Mouse (Mus musculus) liver, embryonic 15.5 days (tissue): ENCODE measurements around the gene Gm20662. TPM values are rescaled to one million over a fixed set of nuclear protein-coding genes. Genes with fewer than 3 reads are reported as not detected.

ENCODE experiments used
- ATAC-seq: fragments of 200-750 bp; cut with Nextera tagmentation; 2 replicates; pipeline ENCODE4 v1.8.0; 2017; ENCODE audit warnings: moderate number of reproducible peaks, mild to moderate bottlenecking, moderate library complexity; ENCODE audit not compliant: insufficient read depth
- H3K27ac ChIP-seq: fragments of 300-500 bp; sonication (generic); replicated peaks from 2 replicates; pipeline ENCODE4 v1.5.1; 2015; ENCODE audit warnings: mild to moderate bottlenecking, inconsistent platforms
- H3K27me3 ChIP-seq: fragments of 300-500 bp; sonication (generic); 2 replicates; pipeline ENCODE4 v1.6.1; 2015; ENCODE audit warnings: mild to moderate bottlenecking, inconsistent platforms
- H3K36me3 ChIP-seq: fragments of 300-500 bp; sonication (generic); replicated peaks from 2 replicates; pipeline ENCODE4 v1.6.1; 2015; ENCODE audit warnings: moderate library complexity, mild to moderate bottlenecking, inconsistent platforms
- H3K4me1 ChIP-seq: fragments of 300-500 bp; sonication (generic); replicated peaks from 2 replicates; pipeline ENCODE4 v1.6.1; 2015; ENCODE audit warnings: inconsistent platforms
- H3K4me2 ChIP-seq: fragments of 300-500 bp; sonication (generic); 2 replicates; pipeline ENCODE4 v1.6.1; 2015; ENCODE audit warnings: moderate library complexity, mild to moderate bottlenecking, inconsistent platforms
- H3K4me3 ChIP-seq: fragments of 300-500 bp; sonication (generic); replicated peaks from 2 replicates; pipeline ENCODE4 v1.5.1; 2015; ENCODE audit warnings: mild to moderate bottlenecking, inconsistent platforms
- H3K9ac ChIP-seq: fragments of 300-500 bp; sonication (generic); 2 replicates; pipeline ENCODE4 v1.6.1; 2015; ENCODE audit warnings: moderate library complexity, mild to moderate bottlenecking, inconsistent platforms
- H3K9me3 ChIP-seq: fragments of 300-500 bp; sonication (generic); replicated peaks from 2 replicates; pipeline ENCODE4 v1.6.1; 2016; ENCODE audit warnings: inconsistent platforms
- WGBS: fragments of 180-500 bp; shearing (Covaris S2); methylation state at CpG from one replicate; pipeline ENCODE4 v1.1.7; 2015; ENCODE audit warnings: mixed read lengths; ENCODE audit not compliant: insufficient replicate concordance; 5-methylcytosine and 5-hydroxymethylcytosine counted together
- polyA plus RNA-seq: library from polyadenylated mRNA; unstranded; fragments of >200 nt; fragmentation: Nextera tagmentation; extraction: Ambion mirVana; gene quantifications from 2 replicates; pipeline ENCODE4 v1.2.1, GENCODE M21; 2015

Gene Gm20662
- polyA plus RNA-seq, 1 experiment from 2014 or later: not detected

DNA sequence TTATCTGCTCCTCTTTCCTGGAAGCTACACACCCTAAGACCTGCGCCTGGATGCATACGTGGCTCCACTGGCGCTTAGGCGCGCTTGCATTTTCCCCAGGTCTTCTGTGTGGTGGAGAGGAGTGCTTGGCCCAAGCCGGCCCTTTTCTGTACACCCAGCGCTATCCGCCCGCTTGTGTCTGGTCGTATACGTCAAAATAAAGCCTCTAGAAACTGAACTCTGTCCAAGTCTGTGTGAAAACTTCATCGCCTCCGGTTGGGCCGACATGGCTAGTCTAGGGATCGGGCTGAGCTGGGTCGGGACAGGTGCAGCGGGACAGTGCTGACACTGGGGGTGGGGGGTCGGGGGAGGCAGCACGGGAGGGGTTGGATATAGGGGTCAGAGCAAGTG is 52.4 kb downstream of the Gm20662 start:
- H3K36me3 ChIP-seq: peaks cover 78% of the 10 kb centered on the region

DNA sequence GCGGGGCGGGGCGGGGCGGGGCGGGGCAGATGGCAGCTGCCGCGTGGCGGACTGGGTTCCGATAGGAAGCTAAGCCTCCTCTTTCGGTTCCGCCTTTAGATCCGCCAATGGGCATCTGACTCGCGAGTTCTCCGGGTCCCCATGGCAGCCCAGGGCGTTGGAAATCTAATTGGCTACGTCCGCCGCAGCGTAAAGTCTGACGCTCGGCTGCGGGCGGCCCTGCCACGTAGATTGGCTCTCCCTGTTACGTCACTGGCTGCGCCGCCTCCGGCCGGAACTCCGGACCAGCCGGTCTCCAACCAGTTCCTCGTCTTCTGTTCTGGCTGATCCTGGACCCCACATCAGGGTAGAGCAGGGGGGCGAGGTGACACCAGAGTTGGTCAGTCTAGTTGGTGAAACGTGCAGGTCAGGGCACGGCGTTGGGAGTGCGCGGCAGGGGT is 52.9 kb downstream of the Gm20662 start, which contains the start of gene Gmppb:
TSS of gene Gmppb (plus strand) at position 227 of the 440 bp plus-strand sequence.
- WGBS: under 1% methylated on average over 39 of the region's 39 CpGs
- H3K27me3 ChIP-seq: no peaks in the 10 kb centered on the region
- peak within 1 kb of the TSS; percentile 74 for H3K4me3 ChIP-seq
- no peaks in the 10 kb centered on the region for H3K9me3 ChIP-seq
- peaks cover 71% of the 10 kb centered on the region for H3K4me1 ChIP-seq
- H3K27ac ChIP-seq: peak within 1 kb of the TSS; percentile 90
- peak within 1 kb of the TSS; percentile 70 for H3K9ac ChIP-seq
- peak; percentile 93 for ATAC-seq
- peaks cover 78% of the 10 kb centered on the region for H3K36me3 ChIP-seq
- H3K4me2 ChIP-seq: peak within 1 kb of the TSS; percentile 94

More for the DNA sequence above, 52.4 kb downstream of the Gm20662 start:
- Histone ChIP-seq H3K4me3 (peak overlapping the region; percentile 74), H3K27ac (peak overlapping the region; percentile 90), H3K4me2 (peak overlapping the region; percentile 94), H3K27me3 (no peaks in the 10 kb centered on the region), H3K9ac (peak overlapping the region; percentile 56), H3K4me1 (peaks cover 66% of the 10 kb centered on the region), H3K9me3 (no peaks in the 10 kb centered on the region)
- ATAC-seq: peak; percentile 4
- under 1% methylated on average over 19 of the region's 19 CpGs for WGBS

DNA sequence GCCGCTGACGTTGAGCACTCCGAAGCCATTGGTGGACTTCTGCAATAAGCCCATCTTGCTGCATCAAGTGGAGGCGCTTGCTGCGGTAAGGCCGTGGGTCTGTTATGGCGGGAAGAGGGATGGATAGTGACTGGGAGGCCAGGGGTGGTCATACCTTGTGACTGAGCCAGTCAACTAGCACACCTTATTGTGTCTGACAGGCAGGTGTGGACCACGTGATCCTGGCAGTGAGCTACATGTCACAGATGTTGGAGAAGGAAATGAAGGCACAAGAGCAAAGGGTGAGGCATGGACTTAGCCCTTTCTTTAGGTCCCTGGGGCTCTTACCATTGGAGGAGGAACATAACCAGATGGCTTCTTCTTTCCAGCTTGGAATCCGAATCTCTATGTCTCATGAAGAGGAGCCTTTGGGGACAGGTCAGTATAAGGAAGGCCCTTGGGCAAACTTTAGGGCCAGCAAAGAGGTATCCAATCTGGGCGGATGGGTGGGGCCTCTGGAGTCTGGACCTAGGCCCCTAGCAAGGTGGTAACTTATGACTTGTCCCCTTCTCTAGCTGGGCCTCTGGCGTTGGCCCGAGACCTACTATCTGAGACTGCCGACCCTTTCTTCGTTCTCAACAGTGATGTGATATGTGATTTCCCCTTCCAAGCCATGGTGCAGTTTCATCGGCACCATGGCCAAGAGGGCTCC is 53.6 kb downstream of the Gm20662 start:
- H3K36me3 ChIP-seq: peaks cover 81% of the 10 kb centered on the region

DNA sequence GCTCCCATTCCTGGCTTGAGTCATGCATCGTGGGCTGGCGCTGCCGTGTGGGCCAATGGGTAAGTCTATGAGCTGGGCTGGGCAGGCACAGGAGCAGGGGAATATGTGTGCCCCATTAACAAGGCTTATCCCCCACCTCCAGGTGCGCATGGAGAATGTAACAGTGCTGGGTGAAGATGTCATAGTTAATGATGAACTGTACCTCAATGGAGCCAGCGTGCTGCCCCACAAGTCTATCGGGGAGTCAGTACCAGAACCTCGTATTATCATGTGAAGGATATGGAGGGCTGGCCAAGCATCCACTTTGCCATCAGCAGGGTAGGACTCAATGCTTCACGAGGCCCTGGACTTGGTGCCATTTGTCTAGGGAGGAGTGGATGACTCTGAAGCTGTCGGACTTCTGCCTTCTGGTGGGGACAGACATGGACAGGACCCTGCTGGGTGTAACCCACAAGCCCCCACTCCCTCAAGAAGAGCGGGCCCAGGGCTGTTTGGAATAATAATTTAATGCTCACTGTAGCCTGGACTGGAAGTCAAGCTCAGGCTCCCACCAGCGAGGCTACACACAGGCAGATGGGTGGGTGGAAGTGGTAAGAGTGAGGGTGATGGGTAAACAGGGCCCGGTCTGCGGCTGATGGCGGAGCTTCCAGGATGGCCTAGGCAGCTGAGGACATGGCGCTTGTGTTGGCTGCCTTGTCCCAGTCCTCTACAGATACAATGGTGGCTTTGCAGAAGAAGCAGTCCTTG is 55.2 kb downstream of the Gm20662 start:
- Histone ChIP-seq H3K4me2 (no peak overlapping the region), H3K36me3 (peaks cover 81% of the 10 kb centered on the region), H3K27me3 (no peaks in the 10 kb centered on the region), H3K27ac (no peak overlapping the region), H3K9ac (no peak overlapping the region), H3K4me1 (peaks cover 74% of the 10 kb centered on the region), H3K4me3 (no peak overlapping the region), H3K9me3 (no peaks in the 10 kb centered on the region)
- no peak for ATAC-seq
- WGBS: 89% methylated on average over 15 of the region's 15 CpGs

More for the DNA sequence above, 53.6 kb downstream of the Gm20662 start:
- no peaks in the 10 kb centered on the region for H3K27me3 ChIP-seq
- peak overlapping the region; percentile 81 for H3K27ac ChIP-seq
- no peak for ATAC-seq
- WGBS: 34% methylated on average over 15 of the region's 15 CpGs
- H3K9ac ChIP-seq: peak overlapping the region; percentile 70
- H3K4me1 ChIP-seq: peaks cover 75% of the 10 kb centered on the region
- peak overlapping the region; percentile 74 for H3K4me3 ChIP-seq
- peak overlapping the region; percentile 94 for H3K4me2 ChIP-seq
- no peaks in the 10 kb centered on the region for H3K9me3 ChIP-seq

DNA sequence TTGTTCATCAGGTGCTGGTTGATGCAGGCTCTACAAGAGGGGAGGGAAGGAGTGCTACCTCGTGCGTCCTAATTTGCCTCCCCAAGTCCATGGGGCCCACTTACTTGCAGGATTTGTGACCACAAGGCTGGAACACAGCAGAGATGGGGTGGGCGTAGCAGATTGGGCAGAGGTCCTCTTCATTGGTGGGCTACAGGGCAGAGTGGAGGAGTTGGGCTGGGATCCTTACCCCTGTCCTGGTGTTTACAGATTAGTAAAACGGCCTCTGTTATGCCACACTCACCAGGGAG is 55.7 kb downstream of the Gm20662 start:
- no peak for ATAC-seq
- Histone ChIP-seq H3K4me3 (no peak overlapping the region), H3K9ac (no peak overlapping the region), H3K4me2 (no peak overlapping the region), H3K36me3 (peaks cover 81% of the 10 kb centered on the region), H3K27ac (peak overlapping the region; percentile 53; the same call in 1 of the 2 replicates), H3K27me3 (no peaks in the 10 kb centered on the region), H3K9me3 (no peaks in the 10 kb centered on the region), H3K4me1 (peaks cover 69% of the 10 kb centered on the region)
- 86% methylated on average over 4 of the region's 4 CpGs for WGBS

DNA sequence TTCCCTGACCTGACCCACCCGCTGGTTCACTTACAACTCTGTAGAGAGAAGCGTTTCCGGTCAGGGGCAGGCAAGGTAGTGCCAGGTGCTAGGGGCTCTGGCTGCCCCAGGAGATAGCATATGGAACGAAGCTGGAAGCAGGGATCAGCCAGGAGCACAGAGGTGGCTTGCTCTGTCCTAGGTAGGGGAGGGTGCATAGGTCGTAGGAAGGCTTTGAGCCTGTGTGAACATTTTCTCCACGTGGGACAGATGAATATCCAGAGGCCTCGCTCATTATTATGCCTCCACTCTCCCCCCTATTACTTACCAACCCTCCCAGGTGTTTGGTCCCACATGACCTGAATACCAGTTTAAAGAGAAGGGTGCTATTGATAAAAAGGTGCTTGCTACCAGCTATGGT is 56.3 kb downstream of the Gm20662 start:
- 66% methylated on average over 7 of the region's 7 CpGs for WGBS
- peaks cover 63% of the 10 kb centered on the region for H3K4me1 ChIP-seq
- no peaks in the 10 kb centered on the region for H3K9me3 ChIP-seq
- peaks cover 81% of the 10 kb centered on the region for H3K36me3 ChIP-seq
- H3K9ac ChIP-seq: 0 out of 2 replicates have a peak overlapping the region, but pooled peaks have one; percentile 23
- H3K4me3 ChIP-seq: no peak overlapping the region
- no peak for ATAC-seq
- H3K4me2 ChIP-seq: 0 out of 2 replicates have a peak overlapping the region, but pooled peaks have one; percentile 56
- H3K27me3 ChIP-seq: no peaks in the 10 kb centered on the region
- peak overlapping the region; percentile 53 for H3K27ac ChIP-seq

DNA sequence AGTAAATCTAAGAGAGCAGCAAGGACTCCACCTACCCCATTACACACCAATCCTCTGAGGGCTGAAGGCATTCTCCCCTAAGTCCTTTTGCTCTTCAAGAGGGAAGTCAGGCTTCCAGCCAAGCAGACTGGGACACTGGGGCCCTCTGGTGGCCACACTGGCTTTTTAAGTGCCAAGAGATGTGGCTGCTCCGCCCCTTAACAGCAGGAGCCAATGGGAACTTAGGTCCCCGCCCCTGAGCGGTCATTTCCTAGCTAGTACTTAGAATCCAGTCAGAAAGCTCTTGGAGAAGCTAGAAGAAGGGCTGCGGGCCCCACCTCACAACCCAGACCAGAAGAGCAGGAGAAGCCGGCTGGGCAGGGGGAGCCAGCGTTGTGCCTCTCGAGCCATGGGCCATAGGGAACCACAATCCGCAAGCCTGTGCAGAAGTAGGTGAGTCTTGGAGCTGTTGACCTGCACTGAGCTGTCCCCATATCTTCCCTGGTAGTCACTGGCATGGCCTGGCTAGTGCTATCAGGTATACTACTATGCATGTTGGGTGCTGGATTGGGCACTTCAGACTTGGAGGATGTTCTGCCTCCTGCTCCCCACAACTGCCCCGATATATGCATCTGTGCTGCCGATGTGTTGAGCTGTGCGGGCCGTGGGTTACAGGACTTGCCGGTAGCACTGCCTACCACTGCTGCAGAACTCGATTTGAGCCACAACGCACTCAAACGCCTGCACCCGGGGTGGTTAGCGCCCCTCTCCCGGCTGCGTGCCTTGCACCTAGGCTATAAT is 56.9 kb downstream of the Gm20662 start, which contains the start of gene Amigo3:
TSS of gene Amigo3 (plus strand) at position 275 of the 780 bp plus-strand sequence.
- peak; percentile 11 for ATAC-seq
- H3K9me3 ChIP-seq: no peaks in the 10 kb centered on the region
- H3K4me2 ChIP-seq: peak within 1 kb of the TSS; percentile 56
- peaks cover 57% of the 10 kb centered on the region for H3K4me1 ChIP-seq
- WGBS: 51% methylated on average over 20 of the region's 20 CpGs
- H3K36me3 ChIP-seq: peaks cover 84% of the 10 kb centered on the region
- H3K9ac ChIP-seq: peak within 1 kb of the TSS; percentile 23; the same call in 1 of the 2 replicates
- H3K27ac ChIP-seq: peak within 1 kb of the TSS; percentile 53
- 0 out of 2 replicates have a peak within 1 kb of the TSS, but pooled peaks have one; percentile 10 for H3K4me3 ChIP-seq
- H3K27me3 ChIP-seq: no peaks in the 10 kb centered on the region

DNA sequence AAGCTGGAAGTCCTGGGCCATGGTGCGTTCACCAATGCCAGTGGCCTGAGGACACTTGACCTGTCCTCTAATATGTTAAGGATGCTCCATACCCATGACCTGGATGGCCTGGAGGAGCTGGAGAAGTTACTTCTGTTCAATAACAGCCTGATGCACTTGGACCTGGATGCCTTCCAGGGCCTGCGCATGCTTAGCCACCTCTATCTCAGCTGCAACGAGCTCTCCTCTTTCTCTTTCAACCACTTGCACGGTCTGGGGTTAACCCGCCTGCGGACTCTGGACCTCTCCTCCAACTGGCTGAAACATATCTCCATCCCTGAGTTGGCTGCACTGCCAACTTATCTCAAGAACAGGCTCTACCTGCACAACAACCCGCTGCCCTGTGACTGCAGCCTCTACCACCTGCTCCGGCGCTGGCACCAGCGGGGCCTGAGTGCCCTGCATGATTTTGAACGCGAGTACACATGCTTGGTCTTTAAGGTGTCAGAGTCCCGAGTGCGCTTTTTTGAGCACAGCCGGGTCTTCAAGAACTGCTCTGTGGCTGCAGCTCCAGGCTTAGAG is 57.6 kb downstream of the Gm20662 start:
- H3K4me3 ChIP-seq: no peak overlapping the region
- H3K4me2 ChIP-seq: 0 out of 2 replicates have a peak overlapping the region, but pooled peaks have one; percentile 56
- no peak for ATAC-seq
- H3K27ac ChIP-seq: no peak overlapping the region
- no peaks in the 10 kb centered on the region for H3K9me3 ChIP-seq
- H3K9ac ChIP-seq: no peak overlapping the region
- no peaks in the 10 kb centered on the region for H3K27me3 ChIP-seq
- H3K4me1 ChIP-seq: peaks cover 50% of the 10 kb centered on the region
- peaks cover 91% of the 10 kb centered on the region for H3K36me3 ChIP-seq
- WGBS: 91% methylated on average over 15 of the region's 15 CpGs

DNA sequence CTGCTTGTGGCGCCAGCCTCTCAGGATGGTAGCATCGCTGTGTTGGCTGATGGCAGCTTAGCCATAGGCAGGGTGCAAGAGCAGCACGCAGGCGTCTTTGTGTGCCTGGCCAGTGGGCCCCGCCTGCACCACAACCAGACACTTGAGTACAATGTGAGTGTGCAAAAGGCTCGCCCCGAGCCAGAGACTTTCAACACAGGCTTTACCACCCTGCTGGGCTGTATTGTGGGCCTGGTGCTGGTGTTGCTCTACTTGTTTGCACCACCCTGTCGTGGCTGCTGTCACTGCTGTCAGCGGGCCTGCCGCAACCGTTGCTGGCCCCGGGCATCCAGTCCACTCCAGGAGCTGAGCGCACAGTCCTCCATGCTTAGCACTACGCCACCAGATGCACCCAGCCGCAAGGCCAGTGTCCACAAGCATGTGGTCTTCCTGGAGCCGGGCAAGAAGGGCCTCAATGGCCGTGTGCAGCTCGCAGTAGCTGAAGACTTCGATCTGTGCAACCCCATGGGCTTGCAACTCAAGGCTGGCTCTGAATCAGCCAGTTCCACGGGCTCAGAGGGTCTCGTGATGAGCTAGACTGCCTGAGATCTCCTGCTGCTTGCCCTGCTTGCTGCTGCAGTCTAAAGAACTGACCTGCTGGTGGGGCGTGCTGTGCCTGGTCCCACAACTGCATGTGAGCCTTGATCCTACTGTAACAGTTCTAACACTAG is 58.3 kb downstream of the Gm20662 start:
- Histone ChIP-seq H3K27ac (no peak overlapping the region), H3K4me2 (no peak overlapping the region), H3K4me1 (peaks cover 48% of the 10 kb centered on the region), H3K27me3 (no peaks in the 10 kb centered on the region), H3K4me3 (no peak overlapping the region), H3K36me3 (peaks cover 98% of the 10 kb centered on the region), H3K9ac (no peak overlapping the region), H3K9me3 (no peaks in the 10 kb centered on the region)
- WGBS: 88% methylated on average over 22 of the region's 22 CpGs
- ATAC-seq: no peak

DNA sequence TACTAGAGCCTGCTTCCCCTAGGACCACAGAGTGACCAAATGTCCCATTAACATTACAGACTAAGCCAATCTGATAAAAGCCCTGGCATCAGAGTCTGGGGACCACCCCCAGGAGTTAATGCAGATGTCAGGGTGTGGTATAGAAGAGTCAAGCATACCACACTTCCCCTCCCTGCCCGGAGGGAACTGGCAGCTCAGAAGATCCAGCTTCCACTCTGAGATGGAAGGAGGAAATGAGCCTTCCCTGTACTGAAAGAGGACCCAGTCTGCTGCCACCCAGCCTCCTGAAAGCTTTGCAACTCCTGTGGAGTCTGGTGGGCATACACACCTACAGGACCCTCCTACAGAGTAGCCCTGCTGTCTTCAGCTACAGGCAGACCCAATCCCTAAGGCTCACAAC is 58.9 kb downstream of the Gm20662 start:
- Histone ChIP-seq H3K9ac (no peak overlapping the region), H3K27ac (0 out of 2 replicates have a peak overlapping the region, but pooled peaks have one; percentile 11), H3K4me3 (no peak overlapping the region), H3K9me3 (no peaks in the 10 kb centered on the region), H3K36me3 (peaks cover 100% of the 10 kb centered on the region), H3K27me3 (no peaks in the 10 kb centered on the region), H3K4me1 (peaks cover 42% of the 10 kb centered on the region), H3K4me2 (no peak overlapping the region)
- ATAC-seq: no peak
- WGBS: 48% methylated on average over 1 of the region's 1 CpGs
